In the genomic region with DNA sequence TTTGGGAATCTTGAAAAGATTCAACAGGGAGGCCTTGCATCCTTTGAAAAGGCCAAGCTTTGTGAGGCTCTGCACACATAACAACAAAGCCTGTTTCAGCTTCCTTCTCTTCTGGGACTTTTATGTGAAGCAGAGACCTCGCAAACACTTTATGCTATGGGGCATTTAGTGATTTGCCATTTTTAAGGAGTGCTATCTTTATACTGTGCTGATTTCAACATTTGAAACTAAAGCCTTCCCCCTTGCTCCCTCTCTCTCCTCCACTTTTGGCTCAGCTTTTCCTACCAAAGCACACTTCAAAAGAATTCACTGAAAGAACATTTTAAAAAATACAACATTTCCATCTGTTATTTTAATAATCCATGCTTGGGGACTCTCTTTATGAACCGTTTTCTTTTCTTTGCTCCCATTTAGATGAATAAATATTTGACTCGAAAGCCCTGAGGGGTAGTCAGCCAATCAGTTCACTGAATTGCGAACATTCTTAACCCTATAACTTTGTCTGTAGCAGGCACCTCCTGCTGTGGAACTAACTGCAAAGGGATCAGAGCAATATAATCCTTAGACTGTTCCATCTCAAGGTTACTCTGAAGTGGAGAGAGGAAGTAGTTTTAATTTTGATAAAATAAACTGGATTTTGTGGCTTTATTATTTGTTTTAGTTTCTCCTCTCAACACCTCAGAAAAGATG, we compare ENCODE assay signal across 19 mouse cellular contexts.
DNase-seq lines count a peak whose midpoint lies in the region; ATAC-seq lines count a peak whose summit lies in the region.
"Had no signal": no experiment of that assay in that cellular context is flagged by ENCODE, and none has a peak within 500 bp of the region (broad histone marks: within the 10 kb centered on the region; RNA-seq: fewer than 3 reads in every experiment).

No protein-coding gene starts in this region.

- H3K27me3 ChIP-seq in hindbrain, embryonic 10.5 days (ENCODE audit: insufficient read depth, poor library complexity, severe bottlenecking), result no peaks in the 10 kb centered on the region
- no peaks in the 10 kb centered on the region for H3K27me3 ChIP-seq in hindbrain, embryonic 12.5 days
- H3K27me3 ChIP-seq in embryonic facial prominence, embryonic 13.5 days, result no peaks in the 10 kb centered on the region
- no peaks in the 10 kb centered on the region for H3K27me3 ChIP-seq in limb, embryonic 15.5 days
- no peaks in the 10 kb centered on the region for H3K27me3 ChIP-seq in neural tube, embryonic 15.5 days (replicated peaks)
- H3K27me3 ChIP-seq: heart, embryonic 15.5 days; hindbrain, embryonic 15.5 days; megakaryocyte, embryonic 14.5 days had no signal

- 44% methylated on average over 4 of the region's 4 CpGs for WGBS in hindbrain, embryonic 10.5 days
- 36% methylated on average over 4 of the region's 4 CpGs for WGBS in hindbrain, embryonic 12.5 days
- WGBS in embryonic facial prominence, embryonic 13.5 days, result 20% methylated on average over 4 of the region's 4 CpGs
- WGBS in limb, embryonic 15.5 days, result 23% methylated on average over 4 of the region's 4 CpGs
- 36% methylated on average over 4 of the region's 4 CpGs for WGBS in neural tube, embryonic 15.5 days

- no peak overlapping the region for H3K9ac ChIP-seq in hindbrain, embryonic 12.5 days
- H3K9ac ChIP-seq in embryonic facial prominence, embryonic 13.5 days, result no peak overlapping the region
- no peak overlapping the region for H3K9ac ChIP-seq in limb, embryonic 15.5 days
- H3K9ac ChIP-seq in neural tube, embryonic 15.5 days (replicated peaks), result no peak overlapping the region
- H3K9ac ChIP-seq: heart, embryonic 15.5 days; hindbrain, embryonic 15.5 days had no signal

- H3K4me2 ChIP-seq in hindbrain, embryonic 12.5 days (replicated peaks), result no peak overlapping the region
- no peak overlapping the region for H3K4me2 ChIP-seq in embryonic facial prominence, embryonic 13.5 days
- H3K4me2 ChIP-seq in limb, embryonic 15.5 days, result no peak overlapping the region
- H3K4me2 ChIP-seq in neural tube, embryonic 15.5 days, result no peak overlapping the region
- H3K4me2 ChIP-seq: heart, embryonic 15.5 days; hindbrain, embryonic 15.5 days had no signal

- H3K36me3 ChIP-seq in hindbrain, embryonic 10.5 days, result no peaks in the 10 kb centered on the region
- no peaks in the 10 kb centered on the region for H3K36me3 ChIP-seq in hindbrain, embryonic 12.5 days
- H3K36me3 ChIP-seq in embryonic facial prominence, embryonic 13.5 days, result no peaks in the 10 kb centered on the region
- H3K36me3 ChIP-seq in limb, embryonic 15.5 days, result no peaks in the 10 kb centered on the region
- no peaks in the 10 kb centered on the region for H3K36me3 ChIP-seq in neural tube, embryonic 15.5 days
- H3K36me3 ChIP-seq: heart, embryonic 15.5 days; hindbrain, embryonic 15.5 days had no signal

- H3K27ac ChIP-seq in hindbrain, embryonic 10.5 days, result 0 out of 2 replicates have a peak overlapping the region, but pooled peaks have one; percentile 6
- no peak overlapping the region for H3K27ac ChIP-seq in hindbrain, embryonic 12.5 days
- peak overlapping the region; percentile 16; the same call in 1 of the 2 replicates for H3K27ac ChIP-seq in embryonic facial prominence, embryonic 13.5 days
- peak overlapping the region; percentile 39 for H3K27ac ChIP-seq in limb, embryonic 15.5 days
- no peak overlapping the region for H3K27ac ChIP-seq in neural tube, embryonic 15.5 days (replicated peaks)
- H3K27ac ChIP-seq: heart, adult 2 months; heart, embryonic 15.5 days; hindbrain, embryonic 15.5 days; left cerebral cortex, adult 2 months had no signal

- DNase-seq in hindbrain, embryonic 10.5 days (ENCODE audit: low spot score), result no peak
- no peak for DNase-seq in thymus, postnatal 0 days (ENCODE audit: low spot score)
- no peak for DNase-seq in frontal cortex, postnatal 36 days (ENCODE audit: low spot score in 2 of 2)
- DNase-seq: adrenal gland, postnatal 14 days; B cell, adult 2 months; cerebellum, adult 8-10 months; gastrocnemius, postnatal 14 days; heart, adult 2 months; kidney, adult 11 months; kidney, postnatal 14 days; lung, postnatal 14 days had no signal

- H3K9me3 ChIP-seq in hindbrain, embryonic 10.5 days, result no peaks in the 10 kb centered on the region
- H3K9me3 ChIP-seq in hindbrain, embryonic 12.5 days (replicated peaks), result 0 out of 2 replicates have a peak, but pooled peaks cover under 1% of the 10 kb centered on the region
- H3K9me3 ChIP-seq in embryonic facial prominence, embryonic 13.5 days, result no peaks in the 10 kb centered on the region
- no peaks in the 10 kb centered on the region for H3K9me3 ChIP-seq in limb, embryonic 15.5 days
- H3K9me3 ChIP-seq in neural tube, embryonic 15.5 days (replicated peaks), result no peaks in the 10 kb centered on the region
- H3K9me3 ChIP-seq: heart, embryonic 15.5 days; hindbrain, embryonic 15.5 days had no signal

- peaks cover 8% of the 10 kb centered on the region; the same call in 1 of the 2 replicates for H3K4me1 ChIP-seq in hindbrain, embryonic 10.5 days (replicated peaks)
- peaks cover 2% of the 10 kb centered on the region; the same call in 1 of the 2 replicates for H3K4me1 ChIP-seq in hindbrain, embryonic 12.5 days
- 0 out of 2 replicates have a peak, but pooled peaks cover 3% of the 10 kb centered on the region for H3K4me1 ChIP-seq in embryonic facial prominence, embryonic 13.5 days
- peaks cover 7% of the 10 kb centered on the region; the same call in 1 of the 2 replicates for H3K4me1 ChIP-seq in limb, embryonic 15.5 days
- no peaks in the 10 kb centered on the region for H3K4me1 ChIP-seq in neural tube, embryonic 15.5 days
- H3K4me1 ChIP-seq: heart, embryonic 15.5 days; hindbrain, embryonic 15.5 days; megakaryocyte, embryonic 14.5 days had no signal

- H3K4me3 ChIP-seq in hindbrain, embryonic 10.5 days, result no peak overlapping the region
- H3K4me3 ChIP-seq in hindbrain, embryonic 12.5 days, result no peak overlapping the region
- H3K4me3 ChIP-seq in embryonic facial prominence, embryonic 13.5 days, result no peak overlapping the region
- H3K4me3 ChIP-seq in limb, embryonic 15.5 days, result no peak overlapping the region
- H3K4me3 ChIP-seq in neural tube, embryonic 15.5 days (replicated peaks), result no peak overlapping the region
- H3K4me3 ChIP-seq: heart, adult 2 months; heart, embryonic 15.5 days; hindbrain, embryonic 15.5 days; left cerebral cortex, adult 2 months; megakaryocyte, embryonic 14.5 days had no signal

- no peak for ATAC-seq in hindbrain, embryonic 12.5 days (ENCODE audit: low FRiP score)
- no peak for ATAC-seq in embryonic facial prominence, embryonic 13.5 days (ENCODE audit: insufficient number of reproducible peaks, insufficient read depth, low FRiP score, low TSS enrichment, low read depth)
- peak; percentile 74; the same call in 1 of the 2 replicates for ATAC-seq in limb, embryonic 15.5 days (ENCODE audit: insufficient number of reproducible peaks, low FRiP score, low TSS enrichment, low read depth)
- peak; percentile 55; the same call in 1 of the 2 replicates for ATAC-seq in neural tube, embryonic 15.5 days (ENCODE audit: low FRiP score)

Comparison
In these comparisons a context has a peak if more than half of its experiments do, and no peak if none do; other contexts are left out.
1. H3K27ac ChIP-seq: peak in hindbrain, embryonic 10.5 days (single experiment), embryonic facial prominence, embryonic 13.5 days (single experiment) and limb, embryonic 15.5 days (single experiment); none in hindbrain, embryonic 12.5 days (single experiment) and neural tube, embryonic 15.5 days (single experiment).
2. ATAC-seq: peak in limb, embryonic 15.5 days (single experiment) and neural tube, embryonic 15.5 days (single experiment); none in hindbrain, embryonic 12.5 days (single experiment) and embryonic facial prominence, embryonic 13.5 days (single experiment).